Mouse (Mus musculus): Measurements from ENCODE around the gene Gsdme. TPM values are rescaled to one million over a fixed set of nuclear protein-coding genes. Genes with fewer than 3 reads are reported as not detected.

The Gsdme gene
- total RNA-seq, 2 experiments from 2014 or later = 0.41 to 0.62 TPM

- intact Hi-C loops (cut with DNase I) = no loop called here
- DNase-seq = no peak
Measured at GRCm38 (mm10) chr6:50192169-50192568, 71.5 kb downstream of the Gsdme start.

- intact Hi-C loops (cut with DNase I) = no loop called here
- no peak for DNase-seq
Measured at GRCm38 (mm10) chr6:50191605-50192004, 72.1 kb downstream of the Gsdme start.

GRCm38 (mm10) chr6:50189376-50189775 lies 74.3 kb downstream of the Gsdme start:
- intact Hi-C loops (cut with DNase I) = loop anchor here (10.0 kb wide), 1 partner anchor 475 kb away; no protein-coding TSS in a partner anchor
- DNase-seq = no peak

GRCm38 (mm10) chr6:50187955-50188354 lies 75.7 kb downstream of the Gsdme start:
- intact Hi-C loops (cut with DNase I) = loop anchor here (10.0 kb wide), 1 partner anchor 473 kb away; no protein-coding TSS in a partner anchor
- DNase-seq = peak in 1 of 2 experiments; percentile 12

- intact Hi-C loops (cut with DNase I) = loop anchor here (1.0 to 10.0 kb wide), 4 partner anchors 68 to 661 kb away; no protein-coding TSS in a partner anchor
- peak; percentile 24 to 39 for DNase-seq
Measured at GRCm38 (mm10) chr6:50180189-50180588, 83.5 kb downstream of the Gsdme start.

GRCm38 (mm10) chr6:50175736-50176135 lies 87.9 kb downstream of the Gsdme start:
- intact Hi-C loops (cut with DNase I) = no loop called here
- no peak for DNase-seq

- DNase-seq = no peak
- intact Hi-C loops (cut with DNase I) = no loop called here
Measured at GRCm38 (mm10) chr6:50169771-50170170, 93.9 kb downstream of the Gsdme start.

- intact Hi-C loops (cut with DNase I) = no loop called here
Measured at GRCm38 (mm10) chr6:50168821-50169220, 94.8 kb downstream of the Gsdme start.

GRCm38 (mm10) chr6:50163013-50163412 lies 100.6 kb downstream of the Gsdme start:
- intact Hi-C loops (cut with DNase I) = no loop called here
- DNase-seq = no peak

More at GRCm38 (mm10) chr6:50168821-50169220, 94.8 kb downstream of the Gsdme start:
- no peak for DNase-seq

- DNase-seq = no peak
- intact Hi-C loops (cut with DNase I) = no loop called here
Measured at GRCm38 (mm10) chr6:50159842-50160241, 103.8 kb downstream of the Gsdme start.

GRCm38 (mm10) chr6:50149378-50149777 lies 114.3 kb downstream of the Gsdme start:
- no peak for DNase-seq
- intact Hi-C loops (cut with DNase I) = no loop called here

- intact Hi-C loops (cut with DNase I) = no loop called here
- no peak for DNase-seq
Measured at GRCm38 (mm10) chr6:50146158-50146557, 117.5 kb downstream of the Gsdme start.

- intact Hi-C loops (cut with DNase I) = no loop called here
- DNase-seq = no peak
Measured at GRCm38 (mm10) chr6:50139526-50139925, 124.1 kb downstream of the Gsdme start.

Other genes with a start within 250 kb of the Gsdme start
- 10 to 100 TPM; 59.8 to 62.1 TPM for gene Mpp6, start 153.6 kb downstream of the Gsdme start, total RNA-seq (2021)
- 10 to 100 TPM; 31.8 to 33.0 TPM for gene Osbpl3, start 192.3 kb upstream of the Gsdme start, total RNA-seq (2021)